Mouse (Mus musculus) v-Abl transformed pro-B cells (cell line): ENCODE results near the gene Rxrb.

Experiments used
- in situ Hi-C, 2 experiments: fragments of 400-800 bp; cut with MboI; formaldehyde crosslinking; loops; one replicate each; pipeline ENCODE4 v1.15.1; 2025; ENCODE audit not compliant: unreplicated experiment in 2 of 2

Rxrb gene

GRCm38 (mm10) chr17:34038878-34039561 is 7.4 kb downstream of the Rxrb start, which contains the start of gene Col11a2:
Gene Col11a2 (plus strand): TSS chr17:34039437.
- in situ Hi-C loops, result loop anchor here in 1 of 2 experiments (5.0 kb wide), 1 partner anchor 33 kb away; no protein-coding TSS in a partner anchor

- in situ Hi-C loops, result loop anchor here (5.0 to 10.0 kb wide), 2 partner anchors 32 to 515 kb away; no protein-coding TSS in a partner anchor
Measured at GRCm38 (mm10) chr17:34039562-34040450, 8.2 kb downstream of the Rxrb start.

GRCm38 (mm10) chr17:34045941-34046340 is 14.3 kb downstream of the Rxrb start:
- in situ Hi-C loops, result loop anchor here in 1 of 2 experiments (10.0 kb wide), 1 partner anchor 509 kb away; no protein-coding TSS in a partner anchor

GRCm38 (mm10) chr17:34047404-34048050 is 15.9 kb downstream of the Rxrb start:
- in situ Hi-C loops, result loop anchor here in 1 of 2 experiments (10.0 kb wide), 1 partner anchor 507 kb away; no protein-coding TSS in a partner anchor

GRCm38 (mm10) chr17:34057224-34057623 is 25.6 kb downstream of the Rxrb start:
- in situ Hi-C loops, result no loop called here

- in situ Hi-C loops, result no loop called here
Measured at GRCm38 (mm10) chr17:34068864-34069263, 37.3 kb downstream of the Rxrb start.

- in situ Hi-C loops, result loop anchor here (5.0 to 10.0 kb wide), 3 partner anchors 35 to 333 kb away; partner anchors contain the start of genes Col11a2 (in 1 of the 2) and H2-Ob (in 1 of the 2)
Measured at GRCm38 (mm10) chr17:34072091-34072490, 40.5 kb downstream of the Rxrb start.

- in situ Hi-C loops, result loop anchor here (5.0 to 10.0 kb wide), 3 partner anchors 160 to 330 kb away; partner anchors contain the start of gene H2-Ob (in 2 of the 2)
Measured at GRCm38 (mm10) chr17:34075271-34075670, 43.7 kb downstream of the Rxrb start.

- in situ Hi-C loops, result loop anchor here (5.0 to 10.0 kb wide), 3 partner anchors 157 to 327 kb away; partner anchors contain the start of gene H2-Ob (in 2 of the 2)
Measured at GRCm38 (mm10) chr17:34077549-34077948, 45.9 kb downstream of the Rxrb start.

GRCm38 (mm10) chr17:34078148-34078547 is 46.5 kb downstream of the Rxrb start:
- in situ Hi-C loops, result loop anchor here (5.0 to 10.0 kb wide), 3 partner anchors 157 to 327 kb away; partner anchors contain the start of gene H2-Ob (in 2 of the 2)

- in situ Hi-C loops, result loop anchor here (5.0 to 10.0 kb wide), 3 partner anchors 156 to 326 kb away; partner anchors contain the start of gene H2-Ob (in 2 of the 2)
Measured at GRCm38 (mm10) chr17:34079002-34079401, 47.4 kb downstream of the Rxrb start.

GRCm38 (mm10) chr17:34079621-34080020 is 48.0 kb downstream of the Rxrb start:
- in situ Hi-C loops, result loop anchor here (5.0 to 10.0 kb wide), 3 partner anchors 155 to 325 kb away; partner anchors contain the start of gene H2-Ob (in 2 of the 2)

GRCm38 (mm10) chr17:34083104-34083503 is 51.5 kb downstream of the Rxrb start:
- in situ Hi-C loops, result no loop called here

- in situ Hi-C loops, result no loop called here
Measured at GRCm38 (mm10) chr17:34087386-34087785, 55.8 kb downstream of the Rxrb start.
